Mouse (Mus musculus) testis, adult 2 months (tissue): ENCODE data around the gene Galnt4. TPM values are rescaled to one million over a fixed set of nuclear protein-coding genes. Genes with fewer than 3 reads are reported as not detected.

ENCODE experiments used
- H3K27ac ChIP-seq: fragments of 200-500 bp; 2 replicates; pipeline ENCODE4 v1.5.1; 2012; ENCODE audit warnings: low read depth, low read length; ENCODE audit not compliant: control insufficient read depth, insufficient read depth
- H3K27me3 ChIP-seq: fragments of 200-500 bp; 2 replicates; pipeline ENCODE4 v1.6.1; 2012; ENCODE audit warnings: mild to moderate bottlenecking, low read length, moderate library complexity; ENCODE audit not compliant: control insufficient read depth, insufficient read depth
- H3K36me3 ChIP-seq: fragments of 200-500 bp; 2 replicates; pipeline ENCODE4 v1.6.1; 2012; ENCODE audit warnings: mild to moderate bottlenecking, low read length; ENCODE audit not compliant: control insufficient read depth, insufficient read depth
- H3K4me1 ChIP-seq: fragments of 200-500 bp; 2 replicates; pipeline ENCODE4 v1.6.1; 2012; ENCODE audit warnings: low read length; ENCODE audit not compliant: control insufficient read depth, insufficient read depth
- H3K4me3 ChIP-seq: fragments of 200-500 bp; 2 replicates; pipeline ENCODE4 v1.5.1; 2012; ENCODE audit warnings: low read depth, mild to moderate bottlenecking, low read length, moderate library complexity, mixed read lengths; ENCODE audit not compliant: control insufficient read depth
- CTCF ChIP-seq: fragments of 200-500 bp; IDR thresholded peaks from 2 replicates; pipeline ENCODE4 v1.5.1; 2012; ENCODE audit warnings: low read depth, mild to moderate bottlenecking, inconsistent platforms, low read length, moderate library complexity; ENCODE audit not compliant: control insufficient read depth, insufficient read depth, insufficient replicate concordance
- POLR2A ChIP-seq: fragments of 200-500 bp; IDR thresholded peaks from 2 replicates; pipeline ENCODE4 v1.6.1; 2012; ENCODE audit warnings: low read depth, mild to moderate bottlenecking, inconsistent platforms, low read length, moderate library complexity; ENCODE audit not compliant: control insufficient read depth
- polyA plus RNA-seq: library from polyadenylated mRNA; depleted of rRNA; stranded (reverse); fragments of >200 nt; gene quantifications from 2 replicates; pipeline ENCODE4 v1.2.3, GENCODE M21; 2012; rRNA removed

Galnt4 gene
- polyA plus RNA-seq = 0.61 and 0.67 TPM in 2 replicates

DNA sequence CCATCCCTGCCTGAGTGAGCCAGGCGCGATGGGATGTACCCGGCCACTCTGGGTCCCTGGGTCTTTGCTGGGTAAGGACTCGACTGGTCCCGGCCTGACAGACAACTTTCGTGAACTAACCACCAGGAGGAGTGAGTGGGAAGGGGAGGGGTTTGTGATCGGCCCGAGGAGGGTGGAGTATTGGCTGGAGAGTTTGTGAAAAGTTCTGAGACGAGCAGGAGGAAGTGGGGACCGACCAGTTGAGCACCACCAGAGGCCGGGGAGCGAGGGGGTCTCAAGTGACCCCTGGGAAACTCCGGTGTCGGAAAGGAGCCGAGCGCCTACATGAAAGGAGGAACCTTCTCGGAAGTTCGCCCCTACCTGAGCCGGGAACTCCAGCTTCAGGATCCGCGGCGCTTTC lies at the start of gene Galnt4:
TSS of gene Galnt4 (plus strand) at position 196 of the 400 bp plus-strand sequence.
- H3K27me3 ChIP-seq = no peaks in the 10 kb centered on the region
- H3K36me3 ChIP-seq = no peaks in the 10 kb centered on the region
- H3K4me1 ChIP-seq = peaks cover 20% of the 10 kb centered on the region
- peak within 1 kb of the TSS; percentile 82 for H3K27ac ChIP-seq
- H3K4me3 ChIP-seq = peak within 1 kb of the TSS; percentile 85
- TF ChIP-seq CTCF = peak; percentile 27; the same call in 1 of the 2 replicates
- no peak for TF ChIP-seq POLR2A

GRCm38 (mm10) chr10:99060588-99060987 lies 47.4 kb upstream of the Galnt4 start:
- no peak overlapping the region for H3K27ac ChIP-seq
- no peaks in the 10 kb centered on the region for H3K27me3 ChIP-seq
- H3K4me3 ChIP-seq = no peak overlapping the region
- no peaks in the 10 kb centered on the region for H3K36me3 ChIP-seq
- no peaks in the 10 kb centered on the region; the same call in 1 of the 2 replicates for H3K4me1 ChIP-seq
- TF ChIP-seq POLR2A = no peak
- no peak for TF ChIP-seq CTCF

GRCm38 (mm10) chr10:99061418-99061817 lies 46.5 kb upstream of the Galnt4 start:
- Histone ChIP-seq H3K36me3 (no peaks in the 10 kb centered on the region), H3K4me1 (no peaks in the 10 kb centered on the region; the same call in 1 of the 2 replicates), H3K27me3 (no peaks in the 10 kb centered on the region), H3K4me3 (no peak overlapping the region), H3K27ac (no peak overlapping the region)
- TF ChIP-seq POLR2A = no peak
- no peak for TF ChIP-seq CTCF

- no peaks in the 10 kb centered on the region; the same call in 1 of the 2 replicates for H3K4me1 ChIP-seq
- no peak overlapping the region for H3K4me3 ChIP-seq
- H3K36me3 ChIP-seq = no peaks in the 10 kb centered on the region
- H3K27ac ChIP-seq = no peak overlapping the region
- TF ChIP-seq POLR2A (no peak), CTCF (no peak)
- H3K27me3 ChIP-seq = no peaks in the 10 kb centered on the region
Measured at GRCm38 (mm10) chr10:99062546-99062945, 45.4 kb upstream of the Galnt4 start.

DNA sequence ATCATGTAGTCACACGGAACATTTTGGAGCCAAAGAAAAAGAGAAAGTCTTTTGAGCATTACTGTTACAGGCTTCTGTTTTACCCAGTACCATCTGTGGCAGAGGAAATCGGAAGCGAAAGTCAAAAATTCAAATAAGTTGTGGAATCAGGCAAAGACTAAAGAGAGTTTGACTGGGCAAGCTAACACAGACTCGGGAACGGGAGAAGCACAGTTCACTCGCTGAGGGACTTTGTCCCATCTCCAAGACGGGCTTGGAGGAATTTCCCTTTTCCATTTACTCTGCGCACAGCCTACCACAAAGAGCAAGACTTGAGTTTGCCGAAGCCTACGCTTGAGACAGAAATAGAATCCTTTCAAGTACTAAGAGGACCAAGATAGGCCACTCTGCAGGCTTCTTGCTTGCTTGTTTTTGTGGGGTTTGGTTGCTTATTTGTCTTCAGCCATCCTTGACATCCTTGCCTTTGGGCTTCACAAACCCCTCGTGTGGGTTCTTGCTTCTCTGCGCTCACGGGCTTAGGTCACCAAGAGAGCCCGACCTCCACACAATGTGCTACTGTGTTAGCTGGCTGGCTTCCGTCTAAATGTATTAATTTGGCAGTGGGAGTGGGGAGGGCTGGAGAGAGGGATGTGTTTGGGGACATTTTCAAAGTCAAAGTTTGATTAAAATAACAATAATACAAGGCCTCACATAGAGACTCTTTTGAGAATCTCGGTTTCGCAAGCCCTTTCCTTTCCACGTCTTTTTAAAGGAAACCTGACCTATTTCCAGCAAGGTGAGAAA lies 31.7 kb upstream of the Galnt4 start:
- no peaks in the 10 kb centered on the region for H3K36me3 ChIP-seq
- H3K27me3 ChIP-seq = no peaks in the 10 kb centered on the region
- no peaks in the 10 kb centered on the region for H3K4me1 ChIP-seq
- TF ChIP-seq CTCF (no peak), POLR2A (no peak)
- H3K27ac ChIP-seq = peak overlapping the region; percentile 72
- H3K4me3 ChIP-seq = no peak overlapping the region

- Histone ChIP-seq H3K27ac (no peak overlapping the region), H3K27me3 (no peaks in the 10 kb centered on the region), H3K36me3 (no peaks in the 10 kb centered on the region), H3K4me1 (no peaks in the 10 kb centered on the region), H3K4me3 (no peak overlapping the region)
- TF ChIP-seq CTCF (no peak), POLR2A (no peak)
Measured at GRCm38 (mm10) chr10:99078621-99079020, 29.3 kb upstream of the Galnt4 start.

DNA sequence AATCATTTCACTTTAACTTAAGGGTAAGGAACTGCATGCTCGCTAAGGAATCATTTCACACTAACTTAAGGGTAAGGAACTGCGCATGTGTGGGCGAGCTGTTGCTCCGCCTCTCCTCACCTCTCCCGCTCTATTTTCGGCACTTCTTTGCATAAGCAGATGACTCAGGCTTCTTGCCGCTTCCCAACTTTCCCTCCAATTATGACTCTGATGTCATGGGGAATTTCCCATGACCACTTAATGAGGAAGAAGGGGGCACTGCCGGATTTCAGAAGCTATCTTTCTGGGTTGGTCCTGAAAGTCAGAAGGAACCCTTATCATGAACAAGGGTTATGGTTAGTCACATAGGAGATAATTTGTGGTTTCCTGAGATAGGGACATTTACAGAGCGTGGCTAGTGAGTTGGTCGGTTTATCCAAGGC lies 26.4 kb upstream of the Galnt4 start:
- H3K36me3 ChIP-seq = no peaks in the 10 kb centered on the region
- H3K27me3 ChIP-seq = no peaks in the 10 kb centered on the region
- H3K4me3 ChIP-seq = no peak overlapping the region
- H3K4me1 ChIP-seq = peaks cover 7% of the 10 kb centered on the region
- H3K27ac ChIP-seq = no peak overlapping the region
- TF ChIP-seq POLR2A (no peak), CTCF (no peak)

GRCm38 (mm10) chr10:99083431-99084003 lies 24.4 kb upstream of the Galnt4 start:
- H3K4me1 ChIP-seq = peaks cover 7% of the 10 kb centered on the region
- H3K27me3 ChIP-seq = no peaks in the 10 kb centered on the region
- H3K4me3 ChIP-seq = no peak overlapping the region
- no peaks in the 10 kb centered on the region for H3K36me3 ChIP-seq
- no peak for TF ChIP-seq CTCF
- no peak for TF ChIP-seq POLR2A
- H3K27ac ChIP-seq = no peak overlapping the region
